Mouse (Mus musculus) naive thymus-derived CD4-positive, alpha-beta T cell, adult 5 months (primary cell): ENCODE measurements around the gene Calhm1. TPM values are rescaled to one million over a fixed set of nuclear protein-coding genes. Genes with fewer than 3 reads are reported as not detected.

Experiments
- polyA plus RNA-seq: library from polyadenylated mRNA; unstranded; fragments of 100-300 nt; shearing (Covaris generic); gene quantifications from one replicate; pipeline ENCODE4 v1.2.1, GENCODE M21; 2017

The Calhm1 gene
- polyA plus RNA-seq = not detected

DNA sequence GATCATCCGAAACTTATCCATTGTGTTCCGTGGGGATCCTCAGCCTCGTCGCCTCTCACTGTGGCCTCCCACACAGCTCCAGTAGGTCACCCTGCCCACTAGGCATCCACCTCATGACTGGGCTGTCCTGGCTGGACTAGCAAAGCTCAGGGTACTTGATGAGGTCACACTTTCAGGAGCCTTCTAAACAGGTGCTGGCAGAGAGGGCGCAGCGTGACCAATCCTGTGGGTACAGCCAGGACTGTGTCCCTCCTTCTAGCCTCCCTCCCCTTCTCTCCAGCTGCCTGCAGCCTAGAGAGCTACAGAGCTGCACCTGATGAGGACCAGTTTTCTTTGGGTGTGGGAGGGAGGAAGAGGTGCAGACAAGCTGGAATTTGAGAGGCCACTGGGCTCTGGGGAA, at the start of gene Calhm1:
Calhm1 (minus strand) TSS at position 101 of the 400 bp plus-strand sequence.

DNA sequence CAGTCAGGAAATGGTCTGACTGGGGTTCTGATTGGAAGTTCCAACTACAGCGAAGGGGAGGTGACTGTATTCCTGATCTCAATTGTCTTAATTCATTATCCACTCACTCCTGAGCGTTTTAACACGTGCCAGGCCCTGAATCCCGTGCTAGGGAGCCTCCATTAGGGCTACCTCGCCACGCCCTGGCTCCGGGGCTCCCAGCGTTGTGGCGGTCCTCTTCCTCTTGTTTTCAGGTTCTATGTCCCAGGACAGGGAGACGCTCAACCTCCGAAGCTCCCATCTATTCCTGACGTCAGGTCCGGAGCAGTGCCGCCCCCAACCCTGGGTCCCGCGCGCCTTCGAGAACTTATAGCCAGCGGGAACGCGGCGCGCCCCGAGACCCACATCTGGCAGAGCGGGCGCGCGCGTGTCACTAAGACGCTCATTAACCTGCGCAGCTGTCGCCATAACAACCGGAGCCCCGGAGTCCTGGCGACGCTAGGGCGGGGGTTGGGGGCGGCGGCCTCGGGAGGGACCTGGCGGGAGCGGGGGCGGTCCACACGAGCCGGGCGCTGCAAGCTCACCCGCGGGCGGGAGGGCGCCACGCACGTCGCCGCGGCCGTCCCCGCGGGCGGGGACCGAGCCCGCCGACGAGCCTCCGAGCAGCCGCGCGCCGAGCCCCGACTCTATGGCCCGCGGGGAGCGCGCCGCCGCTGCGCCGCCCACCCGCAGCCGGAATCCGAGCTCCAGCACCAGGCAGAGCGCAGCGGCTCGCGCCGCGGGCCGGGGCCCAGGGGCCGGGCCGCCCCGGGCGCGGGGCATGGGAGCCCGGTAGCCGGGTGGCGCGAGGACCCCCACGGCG, 34.6 kb upstream of the Calhm1 start, which contains the start of gene Neurl1a:
Neurl1a (plus strand) TSS at position 390 of the 841 bp plus-strand sequence.

DNA sequence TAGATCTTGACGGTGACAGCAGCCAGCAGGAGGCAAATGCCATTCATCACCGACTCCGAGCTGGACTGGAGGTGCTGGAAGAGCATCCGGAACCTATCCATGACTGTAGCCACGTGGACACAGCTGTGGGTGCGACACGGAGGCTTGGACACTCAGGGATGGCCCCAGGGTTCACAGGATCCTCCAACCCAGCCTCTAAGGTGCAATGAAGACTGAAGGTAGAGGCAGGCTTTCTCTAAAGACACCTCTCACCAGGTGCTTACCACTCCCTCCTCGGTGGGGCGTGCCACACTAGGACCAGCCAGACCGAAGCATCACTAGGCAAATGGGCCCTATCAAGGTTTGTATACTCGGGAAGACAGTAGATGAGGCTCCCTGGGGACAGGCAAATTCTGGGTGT, 13.6 kb upstream of the Calhm1 start, which contains the start of gene Calhm3:
Calhm3 (minus strand) TSS at position 101 of the 400 bp plus-strand sequence.

DNA sequence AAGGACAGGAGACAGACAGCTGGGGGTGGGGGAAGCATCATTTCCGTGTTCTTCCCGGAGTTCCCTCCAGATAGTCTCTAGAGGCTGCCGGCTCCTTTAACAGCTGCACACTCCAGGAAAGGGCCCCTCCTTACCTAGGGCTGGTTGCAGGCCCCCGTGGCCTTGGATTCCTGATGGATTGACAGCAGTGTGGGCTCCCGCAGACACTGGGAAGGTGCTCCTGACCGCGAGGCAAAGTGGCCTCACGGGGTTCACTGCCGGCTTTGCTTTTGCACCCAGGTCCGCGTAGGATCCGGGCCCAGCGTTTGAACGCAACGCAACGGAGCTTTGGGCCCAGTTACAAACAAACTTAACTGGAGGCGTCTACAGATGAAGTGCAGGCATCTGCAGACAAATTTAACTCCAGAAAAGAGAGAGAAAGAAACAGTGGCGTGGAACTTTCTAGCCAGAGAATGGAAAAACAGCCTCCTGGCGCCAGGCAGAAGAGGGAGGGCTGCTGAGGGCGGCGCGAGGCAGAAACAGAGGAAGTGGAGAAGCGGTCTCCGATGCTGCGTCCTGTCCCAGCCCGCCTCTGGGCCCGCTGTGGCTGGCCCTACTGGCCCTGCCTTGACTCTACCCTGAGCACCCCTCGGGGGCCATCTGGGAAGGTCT, 6.2 kb downstream of the Calhm1 start, which contains the start of gene Calhm2:
Calhm2 (minus strand) TSS at position 524 of the 651 bp plus-strand sequence.

Other genes with a start within 250 kb of the Calhm1 start
- gene Ina, start 129.6 kb downstream of the Calhm1 start, polyA plus RNA-seq = not detected
- 76.4 TPM for gene Nt5c2, start 129.1 kb downstream of the Calhm1 start, polyA plus RNA-seq
- 33.4 TPM for gene Pcgf6, start 93.3 kb downstream of the Calhm1 start, polyA plus RNA-seq
- 24.4 TPM for gene Taf5, start 76.5 kb downstream of the Calhm1 start, polyA plus RNA-seq
- 423 TPM for gene Usmg5, start 53.6 kb downstream of the Calhm1 start, polyA plus RNA-seq
- 18.9 TPM for gene Pdcd11, start 53.5 kb downstream of the Calhm1 start, polyA plus RNA-seq
- 2.9 TPM for gene Calhm2, start 6.0 kb downstream of the Calhm1 start, polyA plus RNA-seq
- gene Calhm3, start 13.5 kb upstream of the Calhm1 start, polyA plus RNA-seq = not detected
- gene Neurl1a, start 34.6 kb upstream of the Calhm1 start, polyA plus RNA-seq = 0.17 TPM